Mouse (Mus musculus): ENCODE measurements around the gene Slc45a3.

The Slc45a3 gene

GRCm38 (mm10) chr1:131968983-131969382, 6.2 kb downstream of the Slc45a3 start:
- Histone ChIP-seq H3K4me3 (replicated peaks; ENCODE audit: low read length) (no peak overlapping the region), H3K9me3 (ENCODE audit: low read length) (no peaks in the 10 kb centered on the region)
- TF ChIP-seq POU5F1 (IDR thresholded peaks at IDR 0.05; ENCODE audit: borderline replicate concordance, low read length) (no peak), NANOG (IDR thresholded peaks at IDR 0.05; ENCODE audit: borderline replicate concordance, low read length) (no peak), CTCF (conservative IDR thresholded peaks at IDR 0.05; ENCODE audit: low read length) (no peak)

DNA sequence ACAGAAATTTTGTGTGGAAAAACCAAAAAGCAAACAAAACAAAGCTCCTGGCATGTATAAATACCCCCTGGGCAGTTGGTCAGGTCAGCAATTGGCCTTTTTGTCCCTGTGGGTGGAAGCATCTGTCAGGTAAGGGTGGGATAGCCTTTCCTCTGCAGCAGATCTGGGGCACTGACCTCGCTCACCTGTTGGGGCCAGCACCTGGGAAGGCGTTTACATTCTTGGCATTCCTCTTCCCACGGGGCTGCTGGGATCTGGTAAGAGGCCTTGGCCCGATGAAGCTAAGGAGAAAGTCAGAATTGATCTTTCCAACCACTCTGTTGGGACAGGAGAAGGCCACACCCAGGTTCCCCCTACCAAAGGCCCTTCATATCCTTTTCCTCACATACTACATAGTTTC, 7.1 kb downstream of the Slc45a3 start:
- H3K4me1 ChIP-seq (replicated peaks; ENCODE audit: low read depth, low read length) = peaks cover 51% of the 10 kb centered on the region
- H3K9me3 ChIP-seq (ENCODE audit: low read length) = no peaks in the 10 kb centered on the region
- no peaks in the 10 kb centered on the region for H3K36me3 ChIP-seq (ENCODE audit: insufficient read depth, low read length)
- H3K4me3 ChIP-seq (replicated peaks; ENCODE audit: low read length) = no peak overlapping the region
- TF ChIP-seq POU5F1 (IDR thresholded peaks at IDR 0.05; ENCODE audit: borderline replicate concordance, low read length) (no peak), CTCF (conservative IDR thresholded peaks at IDR 0.05; ENCODE audit: low read length) (no peak), NANOG (IDR thresholded peaks at IDR 0.05; ENCODE audit: borderline replicate concordance, low read length) (no peak)
- peaks cover 85% of the 10 kb centered on the region for H3K27me3 ChIP-seq (ENCODE audit: insufficient read depth, low read length)

More at GRCm38 (mm10) chr1:131968983-131969382, 6.2 kb downstream of the Slc45a3 start:
- Histone ChIP-seq H3K36me3 (ENCODE audit: insufficient read depth, low read length) (no peaks in the 10 kb centered on the region), H3K4me1 (replicated peaks; ENCODE audit: low read depth, low read length) (peaks cover 51% of the 10 kb centered on the region), H3K27me3 (ENCODE audit: insufficient read depth, low read length) (peaks cover 91% of the 10 kb centered on the region)

DNA sequence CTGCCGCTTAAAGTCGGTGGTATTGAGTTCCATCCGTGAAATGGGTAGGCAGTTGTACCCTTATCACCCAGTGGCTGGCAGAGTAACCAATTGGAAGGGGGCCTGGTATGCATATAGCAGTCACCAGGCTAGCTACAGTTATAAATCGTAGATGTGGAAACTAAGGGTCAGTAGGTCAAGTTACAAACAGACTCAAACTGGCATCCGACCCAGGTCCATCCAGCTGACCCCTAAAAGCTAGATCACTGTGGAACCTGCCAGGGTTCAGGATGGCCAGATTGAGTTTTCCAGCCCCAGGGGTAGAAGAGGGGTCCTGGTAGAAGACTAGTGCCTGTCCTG, 7.5 kb downstream of the Slc45a3 start:
- Histone ChIP-seq H3K27me3 (ENCODE audit: insufficient read depth, low read length) (peaks cover 84% of the 10 kb centered on the region), H3K36me3 (ENCODE audit: insufficient read depth, low read length) (no peaks in the 10 kb centered on the region), H3K9me3 (ENCODE audit: low read length) (no peaks in the 10 kb centered on the region), H3K4me1 (replicated peaks; ENCODE audit: low read depth, low read length) (peaks cover 51% of the 10 kb centered on the region), H3K4me3 (replicated peaks; ENCODE audit: low read length) (peak overlapping the region; percentile 37; the same call in 1 of the 2 replicates)
- TF ChIP-seq NANOG (IDR thresholded peaks at IDR 0.05; ENCODE audit: borderline replicate concordance, low read length) (no peak), POU5F1 (IDR thresholded peaks at IDR 0.05; ENCODE audit: borderline replicate concordance, low read length) (no peak), CTCF (conservative IDR thresholded peaks at IDR 0.05; ENCODE audit: low read length) (no peak)

GRCm38 (mm10) chr1:131970661-131971520, 8.1 kb downstream of the Slc45a3 start:
- TF ChIP-seq POU5F1 (IDR thresholded peaks at IDR 0.05; ENCODE audit: borderline replicate concordance, low read length) (no peak), CTCF (conservative IDR thresholded peaks at IDR 0.05; ENCODE audit: low read length) (no peak), NANOG (IDR thresholded peaks at IDR 0.05; ENCODE audit: borderline replicate concordance, low read length) (no peak)
- Histone ChIP-seq H3K4me1 (replicated peaks; ENCODE audit: low read depth, low read length) (peaks cover 51% of the 10 kb centered on the region), H3K27me3 (ENCODE audit: insufficient read depth, low read length) (peaks cover 81% of the 10 kb centered on the region), H3K4me3 (replicated peaks; ENCODE audit: low read length) (peak overlapping the region; percentile 37), H3K9me3 (ENCODE audit: low read length) (no peaks in the 10 kb centered on the region), H3K36me3 (ENCODE audit: insufficient read depth, low read length) (no peaks in the 10 kb centered on the region)

DNA sequence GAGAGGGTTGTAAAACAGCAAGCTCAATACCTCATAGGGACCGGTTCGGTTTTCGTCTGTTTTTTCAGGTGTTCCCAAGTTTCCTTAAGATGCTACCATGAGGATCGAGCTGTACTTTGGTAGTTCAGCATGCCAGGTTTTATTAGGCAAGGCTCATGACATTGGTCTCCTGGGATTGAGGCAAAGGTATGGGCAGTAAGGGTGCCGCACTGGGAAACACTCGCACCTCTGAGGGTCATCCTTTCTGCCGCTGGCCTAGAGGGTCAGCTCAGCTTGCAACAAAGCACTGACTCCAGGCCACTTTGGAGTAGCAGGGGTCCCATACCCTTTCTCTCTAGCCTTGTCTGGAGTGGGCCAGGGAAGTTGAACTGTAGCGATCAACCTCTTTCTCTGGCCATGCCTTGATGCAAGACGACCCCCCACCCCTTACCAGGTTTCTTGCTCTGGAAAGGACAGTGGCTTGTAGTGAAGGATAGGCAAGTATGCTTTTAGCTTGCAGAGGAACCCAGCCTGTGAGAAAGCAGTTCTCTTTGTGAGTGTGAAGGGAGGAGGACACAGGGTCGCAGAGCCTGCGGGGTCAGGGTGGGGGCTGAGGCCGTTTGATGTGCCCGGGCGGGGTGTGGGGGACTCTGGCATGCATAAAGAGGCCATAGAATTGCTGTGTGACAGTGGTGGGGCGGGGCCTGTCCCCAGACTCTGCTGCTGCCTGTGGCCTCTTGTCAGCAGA, 9.2 kb downstream of the Slc45a3 start:
- TF ChIP-seq CTCF (conservative IDR thresholded peaks at IDR 0.05; ENCODE audit: low read length) = no peak
- no peak for TF ChIP-seq NANOG (IDR thresholded peaks at IDR 0.05; ENCODE audit: borderline replicate concordance, low read length)
- TF ChIP-seq POU5F1 (IDR thresholded peaks at IDR 0.05; ENCODE audit: borderline replicate concordance, low read length) = no peak
- Histone ChIP-seq H3K4me1 (replicated peaks; ENCODE audit: low read depth, low read length) (peaks cover 56% of the 10 kb centered on the region), H3K36me3 (ENCODE audit: insufficient read depth, low read length) (no peaks in the 10 kb centered on the region), H3K27me3 (ENCODE audit: insufficient read depth, low read length) (peaks cover 75% of the 10 kb centered on the region), H3K4me3 (replicated peaks; ENCODE audit: low read length) (0 out of 2 replicates have a peak overlapping the region, but pooled peaks have one; percentile 17), H3K9me3 (ENCODE audit: low read length) (no peaks in the 10 kb centered on the region)

DNA sequence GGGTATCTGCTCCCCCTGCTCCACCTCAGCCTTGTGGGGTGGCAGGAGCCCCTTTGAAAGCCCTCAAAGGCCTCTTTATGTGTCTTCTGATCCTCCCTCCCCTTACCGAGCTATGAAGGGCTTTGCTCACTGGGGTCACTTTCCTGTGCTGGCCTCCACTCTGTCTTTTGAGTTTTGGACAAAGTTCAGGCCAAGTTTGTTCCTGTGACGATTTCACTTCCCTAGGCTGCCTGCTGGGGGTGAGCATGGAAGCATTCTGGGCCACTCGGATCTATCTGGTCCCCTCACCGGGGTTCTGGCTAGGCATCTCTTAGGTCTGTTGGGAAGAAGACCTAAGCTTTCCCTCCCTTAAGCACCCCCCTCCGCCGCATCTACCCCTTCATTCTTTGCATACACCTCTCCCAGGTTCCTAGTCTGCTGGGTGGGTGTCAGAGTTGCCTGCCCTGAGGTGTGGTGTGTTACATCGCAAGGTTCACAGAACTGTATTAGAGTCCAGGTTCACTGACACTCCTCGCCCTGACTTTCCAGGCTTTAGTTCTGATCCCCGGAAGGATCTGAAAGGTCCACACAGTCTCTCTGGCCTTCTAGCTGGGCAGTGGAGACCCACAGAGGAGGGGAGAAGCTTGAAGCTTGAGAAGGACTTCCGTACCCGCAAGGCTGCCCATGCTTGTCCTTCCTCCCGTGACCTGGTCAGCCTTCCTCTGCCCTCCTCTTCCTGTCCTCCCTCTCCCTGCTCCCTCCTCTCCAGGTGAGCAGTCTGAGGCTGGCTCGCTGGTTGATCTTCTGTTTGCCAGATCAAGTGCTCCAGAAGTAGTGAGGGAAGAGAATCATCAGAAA, 9.9 kb downstream of the Slc45a3 start:
- peaks cover 56% of the 10 kb centered on the region for H3K4me1 ChIP-seq (replicated peaks; ENCODE audit: low read depth, low read length)
- H3K9me3 ChIP-seq (ENCODE audit: low read length) = no peaks in the 10 kb centered on the region
- peaks cover 73% of the 10 kb centered on the region for H3K27me3 ChIP-seq (ENCODE audit: insufficient read depth, low read length)
- TF ChIP-seq CTCF (conservative IDR thresholded peaks at IDR 0.05; ENCODE audit: low read length) (no peak), POU5F1 (IDR thresholded peaks at IDR 0.05; ENCODE audit: borderline replicate concordance, low read length) (no peak), NANOG (IDR thresholded peaks at IDR 0.05; ENCODE audit: borderline replicate concordance, low read length) (no peak)
- no peaks in the 10 kb centered on the region for H3K36me3 ChIP-seq (ENCODE audit: insufficient read depth, low read length)
- 0 out of 2 replicates have a peak overlapping the region, but pooled peaks have one; percentile 17 for H3K4me3 ChIP-seq (replicated peaks; ENCODE audit: low read length)

DNA sequence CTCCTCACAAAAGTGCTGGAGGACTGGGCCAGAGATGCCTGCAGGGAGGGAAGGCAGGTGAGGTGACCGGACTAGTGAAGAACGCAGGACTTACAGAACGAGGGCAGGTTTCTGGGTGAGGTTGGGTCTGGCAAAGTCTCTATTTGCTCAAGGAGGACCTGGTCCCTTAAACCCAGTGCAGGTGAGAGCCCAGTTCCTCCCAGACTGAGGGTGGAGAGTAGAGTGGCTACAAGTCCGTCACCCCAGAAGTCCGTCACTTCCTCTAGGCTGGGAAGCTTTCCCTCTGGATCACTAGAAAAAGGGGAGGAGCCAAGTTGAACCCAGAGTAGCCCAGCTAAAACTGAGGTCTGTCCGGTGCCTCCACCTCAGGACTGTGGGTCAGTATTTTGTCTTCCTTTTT, 11.2 kb downstream of the Slc45a3 start:
- TF ChIP-seq POU5F1 (IDR thresholded peaks at IDR 0.05; ENCODE audit: borderline replicate concordance, low read length) = no peak
- TF ChIP-seq NANOG (IDR thresholded peaks at IDR 0.05; ENCODE audit: borderline replicate concordance, low read length) = no peak
- TF ChIP-seq CTCF (conservative IDR thresholded peaks at IDR 0.05; ENCODE audit: low read length) = no peak
- H3K4me3 ChIP-seq (replicated peaks; ENCODE audit: low read length) = no peak overlapping the region
- H3K4me1 ChIP-seq (replicated peaks; ENCODE audit: low read depth, low read length) = peaks cover 62% of the 10 kb centered on the region
- H3K9me3 ChIP-seq (ENCODE audit: low read length) = no peaks in the 10 kb centered on the region
- H3K27me3 ChIP-seq (ENCODE audit: insufficient read depth, low read length) = peaks cover 66% of the 10 kb centered on the region
- H3K36me3 ChIP-seq (ENCODE audit: insufficient read depth, low read length) = no peaks in the 10 kb centered on the region

DNA sequence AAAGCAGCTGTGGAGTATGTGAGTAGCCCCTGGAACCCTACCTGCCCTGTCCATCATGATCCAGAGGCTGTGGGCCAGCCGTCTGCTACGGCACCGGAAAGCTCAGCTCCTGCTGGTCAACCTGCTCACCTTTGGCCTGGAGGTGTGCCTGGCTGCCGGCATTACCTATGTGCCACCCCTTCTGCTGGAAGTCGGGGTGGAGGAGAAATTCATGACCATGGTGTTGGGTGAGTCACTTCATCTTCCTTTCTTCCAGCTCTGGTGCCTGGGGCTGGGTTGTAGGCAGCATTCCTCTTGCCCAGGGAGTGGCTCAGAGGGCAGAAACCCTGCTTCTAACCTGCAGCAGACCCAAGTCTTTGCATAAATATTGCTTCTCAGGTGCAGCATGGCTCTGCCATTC, 14.1 kb downstream of the Slc45a3 start:
- Histone ChIP-seq H3K4me3 (replicated peaks; ENCODE audit: low read length) (no peak overlapping the region), H3K9me3 (ENCODE audit: low read length) (no peaks in the 10 kb centered on the region), H3K36me3 (ENCODE audit: insufficient read depth, low read length) (no peaks in the 10 kb centered on the region), H3K27me3 (ENCODE audit: insufficient read depth, low read length) (peaks cover 44% of the 10 kb centered on the region), H3K4me1 (replicated peaks; ENCODE audit: low read depth, low read length) (peaks cover 47% of the 10 kb centered on the region)
- no peak for TF ChIP-seq NANOG (IDR thresholded peaks at IDR 0.05; ENCODE audit: borderline replicate concordance, low read length)
- TF ChIP-seq CTCF (conservative IDR thresholded peaks at IDR 0.05; ENCODE audit: low read length) = no peak
- no peak for TF ChIP-seq POU5F1 (IDR thresholded peaks at IDR 0.05; ENCODE audit: borderline replicate concordance, low read length)

All from E14TG2a.4 (cell line).